Comparison of ENCODE assay signal across 8 mouse cellular contexts in genomic region chr11:52261937-52262336, GRCm38 (mm10). TPM values are rescaled to one million over a fixed set of nuclear protein-coding genes. Genes with fewer than 3 reads are reported as not detected.
DNase-seq lines count a peak whose midpoint lies in the region; ATAC-seq and TF ChIP-seq lines count a peak whose summit lies in the region.

No protein-coding gene starts in this region.

- intact Hi-C loops in gastrocnemius, adult 2 months (cut with DNase I) = no loop called here

- no peak overlapping the region for H3K4me3 ChIP-seq in testis, adult 2 months (ENCODE audit: control insufficient read depth, low read depth, low read length)
- H3K4me3 ChIP-seq in gastrocnemius, adult 2 months = no peak overlapping the region
- H3K4me3 ChIP-seq in lung, postnatal 0 days (ENCODE audit: low read depth, low read length) = no peak overlapping the region

- DNase-seq in cerebellum, postnatal 14 days = peak; percentile 45 to 69
- DNase-seq in cerebellum, adult 11 months = no peak
- DNase-seq in testis, postnatal 14 days (ENCODE audit: low spot score) = no peak
- peak; percentile 72 for DNase-seq in gastrocnemius, adult 2 months
- peak; percentile 81 for DNase-seq in lung, postnatal 0 days (ENCODE audit: low spot score)
- peak; percentile 71 for DNase-seq in thymus, postnatal 25 days
- DNase-seq in layer of hippocampus, postnatal 14 days (ENCODE audit: low spot score in 2 of 2) = no peak

- H3K4me1 ChIP-seq in testis, adult 2 months (ENCODE audit: control insufficient read depth, insufficient read depth, low read length) = no peaks in the 10 kb centered on the region
- H3K4me1 ChIP-seq in lung, postnatal 0 days (ENCODE audit: insufficient read depth, low read depth, low read length) = peaks cover 10% of the 10 kb centered on the region; the same call in 1 of the 2 replicates

- H3K9ac ChIP-seq in lung, postnatal 0 days (replicated peaks; ENCODE audit: low read depth) = no peak overlapping the region

- peak; percentile 77 for ATAC-seq in lung, postnatal 0 days

- WGBS in lung, postnatal 0 days = 41% methylated on average over 5 of the region's 5 CpGs

- peak; percentile 56; the same call in 1 of the 2 replicates for TF ChIP-seq CTCF in testis, adult 2 months (IDR thresholded peaks at IDR 0.05; ENCODE audit: control insufficient read depth, insufficient read depth, insufficient replicate concordance, low read depth, low read length)
- peak; percentile 67 for TF ChIP-seq CTCF in gastrocnemius, adult 2 months (IDR thresholded peaks at IDR 0.05)
- peak; percentile 87 for TF ChIP-seq CTCF in lung, postnatal 0 days (IDR thresholded peaks at IDR 0.05)

- no peak overlapping the region for H3K27ac ChIP-seq in testis, adult 2 months (ENCODE audit: control insufficient read depth, insufficient read depth, low read depth, low read length)
- H3K27ac ChIP-seq in gastrocnemius, adult 2 months = no peak overlapping the region
- no peak overlapping the region for H3K27ac ChIP-seq in lung, postnatal 0 days (ENCODE audit: low read length)

- TF ChIP-seq POLR2A in testis, adult 2 months (IDR thresholded peaks at IDR 0.05; ENCODE audit: control insufficient read depth, low read depth, low read length) = no peak

- H3K36me3 ChIP-seq in testis, adult 2 months (ENCODE audit: control insufficient read depth, insufficient read depth, low read length) = no peaks in the 10 kb centered on the region; the same call in 1 of the 2 replicates
- no peaks in the 10 kb centered on the region for H3K36me3 ChIP-seq in lung, postnatal 0 days (ENCODE audit: insufficient read depth, low read length)

- no peaks in the 10 kb centered on the region for H3K27me3 ChIP-seq in testis, adult 2 months (ENCODE audit: control insufficient read depth, insufficient read depth, low read length)
- no peaks in the 10 kb centered on the region for H3K27me3 ChIP-seq in lung, postnatal 0 days (replicated peaks; ENCODE audit: insufficient read depth, low read length)

- no peak for TF ChIP-seq EP300 in lung, postnatal 0 days (IDR thresholded peaks at IDR 0.05)

- no peak overlapping the region for H3K4me2 ChIP-seq in lung, postnatal 0 days (replicated peaks; ENCODE audit: low read depth, low read length)

- H3K9me3 ChIP-seq in lung, postnatal 0 days (ENCODE audit: low read length) = no peaks in the 10 kb centered on the region

RNA-seq across cellular contexts. Expression of gene Tcf7, which starts 20.9 kb away (rescaled TPM):
- 8.3 and 9.0 TPM in 2 replicates for polyA plus RNA-seq in testis, adult 2 months (2012; rRNA removed)
- total RNA-seq in gastrocnemius, adult 2 months (2021) = under 1 TPM; 0.31 to 0.59 TPM
- 14.7 and 14.8 TPM in 2 replicates for polyA plus RNA-seq in lung, postnatal 0 days (2015; fragmentation: Nextera tagmentation; extraction: Ambion mirVana)
- total RNA-seq in layer of hippocampus, postnatal 14 days (2021) = 1 to 10 TPM; 6.0 to 6.3 TPM

RNA-seq across cellular contexts. Expression of gene Skp1a, which starts 30.1 kb away (rescaled TPM):
- polyA plus RNA-seq in testis, adult 2 months (2012; rRNA removed) = 89.0 and 95.9 TPM in 2 replicates
- total RNA-seq in gastrocnemius, adult 2 months (2021) = 100 to 1,000 TPM; 269 to 292 TPM
- polyA plus RNA-seq in lung, postnatal 0 days (2015; fragmentation: Nextera tagmentation; extraction: Ambion mirVana) = 552 and 571 TPM in 2 replicates
- total RNA-seq in layer of hippocampus, postnatal 14 days (2021) = 100 to 1,000 TPM; 467 to 471 TPM

RNA-seq across cellular contexts. Expression of gene Olfr1371, which starts 48.1 kb away (rescaled TPM):
- 0.28 TPM in 1 of 2 replicates, not detected in the other for polyA plus RNA-seq in testis, adult 2 months (2012; rRNA removed)
- not detected for total RNA-seq in gastrocnemius, adult 2 months (2021)
- not detected in 2 replicates for polyA plus RNA-seq in lung, postnatal 0 days (2015; fragmentation: Nextera tagmentation; extraction: Ambion mirVana)
- total RNA-seq in layer of hippocampus, postnatal 14 days (2021) = not detected

Comparison
In these comparisons a context has a peak if more than half of its experiments do, and no peak if none do; other contexts are left out.
1. DNase-seq: peak in cerebellum, postnatal 14 days (2 of 2), gastrocnemius, adult 2 months (single experiment), lung, postnatal 0 days (single experiment) and thymus, postnatal 25 days (single experiment); none in cerebellum, adult 11 months (single experiment), testis, postnatal 14 days (single experiment) and layer of hippocampus, postnatal 14 days (0 of 2).
2. RNA of gene Tcf7, which starts 20.9 kb away (total RNA-seq): 6.0 to 6.3 TPM in layer of hippocampus, postnatal 14 days; 0.31 to 0.59 TPM in gastrocnemius, adult 2 months; every median in the first group is over 4 times any median in the second.
3. Peak in every context shown above with its lines, with median percentiles within 50 percentile points of each other: CTCF ChIP-seq.